Mouse (Mus musculus) E14TG2a.4 (cell line): Measurements from ENCODE around the gene Ankrd13a.

Experiments used
- H3K27me3 ChIP-seq: 2 replicates; pipeline ENCODE4 v1.6.1; 2014; ENCODE audit warnings: low read length, control low read depth; ENCODE audit not compliant: insufficient read depth
- H3K36me3 ChIP-seq: 2 replicates; pipeline ENCODE4 v1.6.1; 2014; ENCODE audit warnings: low read length, control low read depth; ENCODE audit not compliant: insufficient read depth
- H3K4me1 ChIP-seq: replicated peaks from 2 replicates; pipeline ENCODE4 v1.6.1; 2014; ENCODE audit warnings: low read depth, low read length, control low read depth
- H3K4me3 ChIP-seq: replicated peaks from 2 replicates; pipeline ENCODE4 v1.5.1; 2014; ENCODE audit warnings: mild to moderate bottlenecking, low read length
- H3K9me3 ChIP-seq: 2 replicates; pipeline ENCODE4 v1.6.1; 2014; ENCODE audit warnings: low read length, control low read depth
- CTCF ChIP-seq: conservative IDR thresholded peaks from 2 replicates; pipeline ENCODE4 v1.5.1; 2014; ENCODE audit warnings: low read length
- NANOG ChIP-seq: IDR thresholded peaks from 2 replicates; pipeline ENCODE4 v1.6.1; 2014; ENCODE audit warnings: borderline replicate concordance, low read length, mixed read lengths
- POU5F1 ChIP-seq: IDR thresholded peaks from 2 replicates; pipeline ENCODE4 v1.6.1; 2014; ENCODE audit warnings: low read length, borderline replicate concordance

Gene Ankrd13a

GRCm38 (mm10) chr5:114759536-114760090 is 14.9 kb upstream of the Ankrd13a start:
- H3K27me3 ChIP-seq = no peaks in the 10 kb centered on the region
- H3K36me3 ChIP-seq = peaks cover 97% of the 10 kb centered on the region
- no peak overlapping the region for H3K4me3 ChIP-seq

GRCm38 (mm10) chr5:114761980-114762379 is 12.5 kb upstream of the Ankrd13a start:
- Histone ChIP-seq H3K4me3 (no peak overlapping the region), H3K27me3 (no peaks in the 10 kb centered on the region), H3K4me1 (peaks cover 19% of the 10 kb centered on the region), H3K9me3 (no peaks in the 10 kb centered on the region), H3K36me3 (peaks cover 91% of the 10 kb centered on the region)
- no peak for TF ChIP-seq CTCF
- no peak for TF ChIP-seq NANOG
- no peak for TF ChIP-seq POU5F1

More at GRCm38 (mm10) chr5:114759536-114760090, 14.9 kb upstream of the Ankrd13a start:
- no peak for TF ChIP-seq CTCF
- TF ChIP-seq POU5F1 = no peak
- no peak for TF ChIP-seq NANOG
- Histone ChIP-seq H3K9me3 (no peaks in the 10 kb centered on the region), H3K4me1 (no peaks in the 10 kb centered on the region; the same call in 1 of the 2 replicates)

- peaks cover 44% of the 10 kb centered on the region for H3K4me1 ChIP-seq
- H3K27me3 ChIP-seq = no peaks in the 10 kb centered on the region
- H3K9me3 ChIP-seq = no peaks in the 10 kb centered on the region
- H3K36me3 ChIP-seq = peaks cover 63% of the 10 kb centered on the region
- H3K4me3 ChIP-seq = no peak overlapping the region
- TF ChIP-seq POU5F1 = no peak
- no peak for TF ChIP-seq NANOG
- peak; percentile 37 for TF ChIP-seq CTCF
Measured at GRCm38 (mm10) chr5:114764812-114765735, 9.4 kb upstream of the Ankrd13a start.

GRCm38 (mm10) chr5:114766686-114767085 is 7.8 kb upstream of the Ankrd13a start:
- H3K4me3 ChIP-seq = no peak overlapping the region
- TF ChIP-seq NANOG = no peak
- TF ChIP-seq CTCF = no peak
- TF ChIP-seq POU5F1 = no peak
- H3K27me3 ChIP-seq = no peaks in the 10 kb centered on the region
- H3K9me3 ChIP-seq = no peaks in the 10 kb centered on the region
- peaks cover 47% of the 10 kb centered on the region for H3K36me3 ChIP-seq
- peaks cover 60% of the 10 kb centered on the region for H3K4me1 ChIP-seq

GRCm38 (mm10) chr5:114767185-114767584 is 7.3 kb upstream of the Ankrd13a start:
- Histone ChIP-seq H3K4me3 (no peak overlapping the region), H3K9me3 (no peaks in the 10 kb centered on the region), H3K36me3 (peaks cover 42% of the 10 kb centered on the region), H3K4me1 (peaks cover 65% of the 10 kb centered on the region), H3K27me3 (no peaks in the 10 kb centered on the region; the same call in 1 of the 2 replicates)
- TF ChIP-seq CTCF (no peak), NANOG (no peak), POU5F1 (no peak)

GRCm38 (mm10) chr5:114769786-114770185 is 4.7 kb upstream of the Ankrd13a start:
- TF ChIP-seq POU5F1 (no peak), NANOG (no peak), CTCF (no peak)
- H3K36me3 ChIP-seq = peaks cover 18% of the 10 kb centered on the region

GRCm38 (mm10) chr5:114771796-114772195 is 2.7 kb upstream of the Ankrd13a start:
- Histone ChIP-seq H3K4me3 (0 out of 2 replicates have a peak overlapping the region, but pooled peaks have one; percentile 5), H3K27me3 (peaks cover 8% of the 10 kb centered on the region), H3K4me1 (peaks cover 72% of the 10 kb centered on the region), H3K9me3 (no peaks in the 10 kb centered on the region), H3K36me3 (0 out of 2 replicates have a peak, but pooled peaks cover under 1% of the 10 kb centered on the region)
- TF ChIP-seq NANOG = no peak
- no peak for TF ChIP-seq CTCF
- no peak for TF ChIP-seq POU5F1

More at GRCm38 (mm10) chr5:114769786-114770185, 4.7 kb upstream of the Ankrd13a start:
- Histone ChIP-seq H3K4me1 (peaks cover 74% of the 10 kb centered on the region), H3K9me3 (no peaks in the 10 kb centered on the region), H3K27me3 (no peaks in the 10 kb centered on the region; the same call in 1 of the 2 replicates), H3K4me3 (peak overlapping the region; percentile 27; the same call in 1 of the 2 replicates)

GRCm38 (mm10) chr5:114772456-114773203 is 1.8 kb upstream of the Ankrd13a start:
- Histone ChIP-seq H3K27me3 (peaks cover 8% of the 10 kb centered on the region), H3K9me3 (no peaks in the 10 kb centered on the region), H3K4me1 (peaks cover 70% of the 10 kb centered on the region), H3K36me3 (0 out of 2 replicates have a peak, but pooled peaks cover 3% of the 10 kb centered on the region), H3K4me3 (peak overlapping the region; percentile 97)
- TF ChIP-seq NANOG = no peak
- no peak for TF ChIP-seq POU5F1
- no peak for TF ChIP-seq CTCF
